35 mouse cellular contexts compared by ENCODE assay signal in genomic region chr5:54483916-54484315, GRCm38 (mm10).
"Had no signal": no experiment of that assay in that cellular context is flagged by ENCODE, and none has a peak within 500 bp of the region (broad histone marks: within the 10 kb centered on the region; RNA-seq: fewer than 3 reads in every experiment).

No protein-coding gene starts in this region.

- H3K27me3 ChIP-seq: heart, embryonic 12.5 days; heart, embryonic 13.5 days; heart, embryonic 15.5 days; hindbrain, embryonic 12.5 days; hindbrain, embryonic 13.5 days; hindbrain, embryonic 15.5 days; intestine, embryonic 15.5 days; kidney, embryonic 15.5 days had no signal

- H3K9ac ChIP-seq: heart, embryonic 12.5 days; heart, embryonic 13.5 days; heart, embryonic 15.5 days; hindbrain, embryonic 12.5 days; hindbrain, embryonic 13.5 days; hindbrain, embryonic 14.5 days; hindbrain, embryonic 15.5 days; intestine, embryonic 15.5 days; kidney, embryonic 15.5 days had no signal

- H3K27ac ChIP-seq: heart, embryonic 10.5 days; heart, embryonic 13.5 days; heart, embryonic 15.5 days; hindbrain, embryonic 10.5 days; hindbrain, embryonic 12.5 days; hindbrain, embryonic 13.5 days; hindbrain, embryonic 14.5 days; hindbrain, embryonic 15.5 days; hindbrain, postnatal 0 days; intestine, embryonic 15.5 days; kidney, embryonic 15.5 days; kidney, postnatal 0 days; layer of hippocampus, adult 2 months had no signal

- H3K4me3 ChIP-seq: heart, embryonic 10.5 days; heart, embryonic 12.5 days; heart, embryonic 13.5 days; heart, embryonic 15.5 days; hindbrain, embryonic 10.5 days; hindbrain, embryonic 12.5 days; hindbrain, embryonic 13.5 days; hindbrain, embryonic 15.5 days; intestine, embryonic 15.5 days; kidney, embryonic 15.5 days; layer of hippocampus, adult 2 months had no signal

- H3K4me1 ChIP-seq: heart, embryonic 10.5 days; heart, embryonic 12.5 days; heart, embryonic 13.5 days; heart, embryonic 15.5 days; hindbrain, embryonic 10.5 days; hindbrain, embryonic 12.5 days; hindbrain, embryonic 13.5 days; hindbrain, embryonic 15.5 days; intestine, embryonic 15.5 days; kidney, embryonic 15.5 days had no signal

- ATAC-seq: hindbrain, embryonic 16.5 days; hindbrain, postnatal 0 days; inflammation-experienced regulatory T-cells, adult 6 months; intestine, embryonic 15.5 days; intestine, embryonic 16.5 days; intestine, postnatal 0 days had no signal

- H3K36me3 ChIP-seq: heart, embryonic 10.5 days; heart, embryonic 12.5 days; heart, embryonic 13.5 days; heart, embryonic 15.5 days; hindbrain, embryonic 10.5 days; hindbrain, embryonic 12.5 days; hindbrain, embryonic 13.5 days; hindbrain, embryonic 15.5 days; intestine, embryonic 15.5 days; kidney, embryonic 15.5 days had no signal

- H3K9me3 ChIP-seq: heart, embryonic 10.5 days; heart, embryonic 12.5 days; heart, embryonic 13.5 days; heart, embryonic 15.5 days; hindbrain, embryonic 10.5 days; hindbrain, embryonic 12.5 days; hindbrain, embryonic 13.5 days; hindbrain, embryonic 15.5 days; intestine, embryonic 15.5 days; kidney, embryonic 15.5 days had no signal

- DNase-seq: heart, postnatal 10 days; heart, postnatal 14 days; heart, postnatal 36 days; heart, postnatal 4 days; kidney, adult 11 months; kidney, adult 18-20 months; kidney, adult 2 months; kidney, adult 8-10 months; kidney, adult 9 months; kidney, postnatal 10 days; kidney, postnatal 14 days; kidney, postnatal 25 days; kidney, postnatal 36 days; kidney, postnatal 4 days; layer of hippocampus, adult 9-11 months; layer of hippocampus, postnatal 36 days had no signal

- H3K4me2 ChIP-seq: heart, embryonic 11.5 days; heart, embryonic 12.5 days; heart, embryonic 13.5 days; heart, embryonic 15.5 days; hindbrain, embryonic 12.5 days; hindbrain, embryonic 13.5 days; hindbrain, embryonic 14.5 days; hindbrain, embryonic 15.5 days; intestine, embryonic 15.5 days; kidney, embryonic 15.5 days had no signal
